Mouse (Mus musculus): ENCODE results near the gene Slc9a6. TPM values are rescaled to one million over a fixed set of nuclear protein-coding genes. Genes with fewer than 3 reads are reported as not detected.

The Slc9a6 gene
- polyA plus RNA-seq (2016; fragmentation: Nextera tagmentation; extraction: Ambion mirVana): 31.1 and 31.2 TPM in 2 replicates

- Histone ChIP-seq H3K9me3 (no peaks in the 10 kb centered on the region), H3K4me1 (no peaks in the 10 kb centered on the region), H3K4me2 (replicated peaks) (peak within 1 kb of the TSS; percentile 61), H3K27ac (peak within 1 kb of the TSS; percentile 37; the same call in 1 of the 2 replicates), H3K4me3 (peak within 1 kb of the TSS; percentile 53), H3K9ac (peak within 1 kb of the TSS; percentile 60), H3K27me3 (replicated peaks) (no peaks in the 10 kb centered on the region), H3K36me3 (no peaks in the 10 kb centered on the region)
- peak; percentile 97 for ATAC-seq (ENCODE audit: low FRiP score, low read depth)
- WGBS: 20% methylated on average over 28 of the region's 50 CpGs
These were observed at the start of gene Slc9a6 for GRCm38 (mm10) chrX:56609623-56610317. Slc9a6 (plus strand) TSS chrX:56609757.

DNA sequence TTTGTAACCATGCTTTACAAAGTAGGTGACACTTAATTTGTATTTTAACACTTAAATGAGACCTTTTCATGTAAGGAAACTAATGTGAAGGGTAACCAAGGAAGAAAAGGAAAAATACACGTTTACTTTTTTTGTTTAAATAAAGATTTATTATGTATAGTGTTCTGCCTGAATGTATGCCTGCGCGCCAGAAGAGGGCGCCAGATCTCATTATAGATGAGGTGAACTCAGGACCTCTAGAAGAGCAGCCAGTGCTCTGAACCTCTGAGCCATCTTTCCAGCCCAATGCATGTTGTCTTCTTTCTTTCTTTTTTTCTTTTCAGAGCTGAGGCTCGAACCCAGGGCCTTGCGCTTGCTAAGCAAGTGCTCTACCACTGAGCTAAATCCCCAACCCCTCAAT, 37.1 kb upstream of the Slc9a6 start:
- 24% methylated on average over 6 of the region's 6 CpGs for WGBS
- Histone ChIP-seq H3K4me1 (no peaks in the 10 kb centered on the region), H3K36me3 (no peaks in the 10 kb centered on the region), H3K27me3 (replicated peaks) (no peaks in the 10 kb centered on the region), H3K9me3 (no peaks in the 10 kb centered on the region), H3K9ac (no peak overlapping the region), H3K4me3 (no peak overlapping the region), H3K4me2 (replicated peaks) (no peak overlapping the region), H3K27ac (no peak overlapping the region)
- ATAC-seq (ENCODE audit: low FRiP score, low read depth): no peak

GRCm38 (mm10) chrX:56578200-56578599, 31.4 kb upstream of the Slc9a6 start:
- H3K9me3 ChIP-seq: no peaks in the 10 kb centered on the region
- 79% methylated on average over 2 of the region's 2 CpGs for WGBS
- no peak for ATAC-seq (ENCODE audit: low FRiP score, low read depth)
- H3K27ac ChIP-seq: no peak overlapping the region
- H3K4me3 ChIP-seq: no peak overlapping the region
- H3K4me2 ChIP-seq (replicated peaks): no peak overlapping the region
- H3K4me1 ChIP-seq: no peaks in the 10 kb centered on the region
- no peaks in the 10 kb centered on the region for H3K27me3 ChIP-seq (replicated peaks)
- no peak overlapping the region for H3K9ac ChIP-seq
- no peaks in the 10 kb centered on the region for H3K36me3 ChIP-seq

DNA sequence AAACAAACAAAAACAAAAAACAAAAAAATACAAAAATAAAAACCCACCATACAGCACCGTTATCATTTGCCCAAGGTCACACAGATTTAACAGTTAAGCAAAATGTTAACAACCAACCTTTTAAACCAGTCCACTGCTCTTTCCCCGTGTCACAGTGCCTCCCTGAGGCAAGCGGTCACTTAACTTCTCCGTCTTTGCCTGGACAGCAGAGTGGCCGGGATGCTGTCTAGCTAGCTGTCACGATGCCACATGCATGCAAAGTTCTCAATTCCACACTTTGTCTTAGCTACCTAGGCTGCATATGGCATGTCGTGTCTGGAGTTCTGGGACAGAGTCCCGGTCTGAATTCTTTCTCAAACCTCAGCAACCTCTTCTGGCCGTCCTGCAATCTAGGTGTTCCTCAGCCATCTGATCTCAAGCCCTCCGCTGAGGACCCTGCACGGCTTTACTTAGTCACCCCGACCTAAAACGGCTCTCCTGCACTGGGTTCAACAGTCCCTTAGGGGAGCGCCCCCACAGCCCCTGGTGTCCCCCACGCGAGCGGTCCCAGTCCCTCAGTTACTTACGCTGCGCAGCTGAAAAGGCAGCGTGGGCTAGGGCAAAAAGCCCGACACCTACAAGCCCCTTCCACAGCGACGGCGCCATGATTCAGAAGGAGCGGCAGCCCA, 12.2 kb upstream of the Slc9a6 start:
- Histone ChIP-seq H3K36me3 (no peaks in the 10 kb centered on the region), H3K9ac (peak overlapping the region; percentile 67), H3K27me3 (replicated peaks) (no peaks in the 10 kb centered on the region), H3K4me2 (replicated peaks) (peak overlapping the region; percentile 58), H3K4me1 (peaks cover 3% of the 10 kb centered on the region; the same call in 1 of the 2 replicates), H3K4me3 (peak overlapping the region; percentile 58), H3K9me3 (no peaks in the 10 kb centered on the region), H3K27ac (no peak overlapping the region)
- peak; percentile 75 for ATAC-seq (ENCODE audit: low FRiP score, low read depth)
- WGBS: 15% methylated on average over 25 of the region's 25 CpGs

- WGBS: 14% methylated on average over 41 of the region's 44 CpGs
- peak; percentile 97 for ATAC-seq (ENCODE audit: low FRiP score, low read depth)
- Histone ChIP-seq H3K4me1 (peaks cover 3% of the 10 kb centered on the region; the same call in 1 of the 2 replicates), H3K27me3 (replicated peaks) (no peaks in the 10 kb centered on the region), H3K4me3 (peak within 1 kb of the TSS; percentile 58), H3K4me2 (replicated peaks) (peak within 1 kb of the TSS; percentile 58), H3K9ac (peak within 1 kb of the TSS; percentile 67), H3K9me3 (no peaks in the 10 kb centered on the region), H3K27ac (no peak within 1 kb of the TSS), H3K36me3 (no peaks in the 10 kb centered on the region)
These were observed 11.5 kb upstream of the Slc9a6 start, which contains the start of gene Mmgt1 for GRCm38 (mm10) chrX:56597887-56598640. Mmgt1 (minus strand) TSS chrX:56598069.

DNA sequence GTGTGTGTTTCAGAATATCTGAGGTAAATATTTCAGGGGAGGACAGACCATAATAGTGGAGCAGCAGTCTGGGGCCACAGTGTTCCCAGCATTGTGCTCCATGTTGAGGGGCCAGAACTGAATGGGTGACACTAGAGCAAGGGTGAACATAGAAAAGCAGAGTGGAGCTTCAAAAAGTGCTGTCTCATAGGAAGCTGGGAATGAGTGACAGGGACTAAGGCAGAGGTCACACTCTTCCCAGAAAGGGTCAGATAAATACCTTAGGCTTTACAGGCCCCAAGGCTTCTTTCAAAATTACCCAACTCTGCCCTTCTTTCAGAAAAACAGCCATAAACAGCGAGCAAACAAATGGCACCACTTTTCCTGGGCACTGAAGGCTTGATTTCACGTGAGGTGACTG, 3.0 kb upstream of the Slc9a6 start:
- Histone ChIP-seq H3K9ac (no peak overlapping the region), H3K4me1 (no peaks in the 10 kb centered on the region), H3K9me3 (no peaks in the 10 kb centered on the region), H3K4me2 (replicated peaks) (no peak overlapping the region), H3K4me3 (no peak overlapping the region), H3K36me3 (no peaks in the 10 kb centered on the region), H3K27me3 (replicated peaks) (no peaks in the 10 kb centered on the region), H3K27ac (no peak overlapping the region)
- whole genome bisulfite sequencing: 68% methylated on average over 2 of the region's 2 CpGs
- no peak for ATAC-seq (ENCODE audit: low FRiP score, low read depth)

DNA sequence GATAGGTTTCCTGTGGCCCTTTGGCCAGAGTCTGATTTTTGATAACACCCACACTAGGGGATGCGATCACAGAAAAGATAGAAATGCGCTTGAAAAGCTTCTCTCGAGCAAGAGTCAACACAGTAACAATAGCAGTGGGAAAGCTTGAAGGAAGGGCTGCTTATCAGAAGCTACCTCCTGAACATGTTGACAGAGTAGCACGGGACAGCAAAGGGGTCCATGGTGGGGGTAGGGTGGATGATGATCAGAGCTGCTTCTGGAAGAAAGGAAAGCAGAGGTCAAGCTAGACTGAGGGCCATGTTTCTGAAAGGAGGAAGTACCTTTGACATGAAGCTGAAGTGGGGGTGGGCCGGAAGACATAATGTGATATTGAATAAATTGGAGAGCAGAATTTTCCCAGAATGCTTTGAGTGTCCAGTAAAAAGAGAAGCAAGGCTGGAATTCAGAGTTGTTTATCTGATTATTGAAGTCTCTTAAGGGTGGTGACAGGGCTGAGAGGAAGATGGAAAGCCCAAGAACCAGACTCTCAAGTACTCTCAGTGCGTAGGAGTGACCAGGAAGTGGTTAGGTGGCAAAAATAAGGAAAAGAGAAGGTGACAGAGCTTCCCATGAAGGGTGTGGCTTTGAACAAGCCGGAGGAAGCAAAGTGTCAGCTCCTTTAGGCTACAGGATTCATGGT, 2.4 kb upstream of the Slc9a6 start:
- no peak overlapping the region for H3K4me3 ChIP-seq
- H3K9ac ChIP-seq: no peak overlapping the region
- ATAC-seq (ENCODE audit: low FRiP score, low read depth): no peak
- WGBS: 82% methylated on average over 7 of the region's 7 CpGs
- no peak overlapping the region for H3K4me2 ChIP-seq (replicated peaks)
- H3K9me3 ChIP-seq: no peaks in the 10 kb centered on the region
- no peak overlapping the region for H3K27ac ChIP-seq
- no peaks in the 10 kb centered on the region for H3K27me3 ChIP-seq (replicated peaks)
- no peaks in the 10 kb centered on the region for H3K4me1 ChIP-seq
- H3K36me3 ChIP-seq: no peaks in the 10 kb centered on the region

- H3K4me2 ChIP-seq (replicated peaks): peak overlapping the region; percentile 61
- ATAC-seq (ENCODE audit: low FRiP score, low read depth): peak; percentile 48; the same call in 1 of the 2 replicates
- H3K36me3 ChIP-seq: no peaks in the 10 kb centered on the region
- WGBS: 25% methylated on average over 7 of the region's 7 CpGs
- 0 out of 2 replicates have a peak overlapping the region, but pooled peaks have one; percentile 13 for H3K9ac ChIP-seq
- no peak overlapping the region for H3K27ac ChIP-seq
- no peaks in the 10 kb centered on the region for H3K27me3 ChIP-seq (replicated peaks)
- H3K4me3 ChIP-seq: peak overlapping the region; percentile 53; the same call in 1 of the 2 replicates
- no peaks in the 10 kb centered on the region for H3K4me1 ChIP-seq
- H3K9me3 ChIP-seq: no peaks in the 10 kb centered on the region
These were observed 303 bp upstream of the Slc9a6 start for GRCm38 (mm10) chrX:56609285-56609622.

- Histone ChIP-seq H3K4me1 (no peaks in the 10 kb centered on the region), H3K9me3 (no peaks in the 10 kb centered on the region), H3K4me3 (peak overlapping the region; percentile 53), H3K27ac (no peak overlapping the region), H3K9ac (peak overlapping the region; percentile 60), H3K36me3 (no peaks in the 10 kb centered on the region), H3K27me3 (replicated peaks) (no peaks in the 10 kb centered on the region), H3K4me2 (replicated peaks) (peak overlapping the region; percentile 61)
- peak; percentile 61 for ATAC-seq (ENCODE audit: low FRiP score, low read depth)
- 20% methylated on average over 13 of the region's 13 CpGs for whole genome bisulfite sequencing
These were observed 749 bp downstream of the Slc9a6 start for GRCm38 (mm10) chrX:56610318-56610694.

DNA sequence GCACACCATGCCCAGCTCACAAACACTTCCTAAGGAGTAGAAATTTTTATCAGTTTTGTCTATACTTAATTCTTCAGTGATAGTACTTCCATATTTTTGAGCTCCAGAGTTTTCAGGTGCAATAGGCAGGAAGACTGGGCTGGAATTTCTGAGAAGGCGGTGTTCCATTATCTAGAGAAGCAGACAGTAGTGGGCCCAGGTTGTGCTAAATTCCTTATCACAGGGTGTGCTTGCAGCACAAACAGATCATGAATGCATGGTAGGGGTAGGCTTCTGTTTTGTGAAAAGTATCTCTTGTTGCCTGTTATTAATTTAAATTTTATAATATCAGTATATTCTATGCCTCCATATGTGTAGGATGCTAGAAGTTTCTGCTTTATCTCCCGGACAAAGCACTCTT, 5.7 kb downstream of the Slc9a6 start:
- Histone ChIP-seq H3K36me3 (no peaks in the 10 kb centered on the region), H3K27ac (no peak overlapping the region), H3K4me1 (no peaks in the 10 kb centered on the region), H3K27me3 (replicated peaks) (no peaks in the 10 kb centered on the region), H3K4me2 (replicated peaks) (no peak overlapping the region), H3K9me3 (no peaks in the 10 kb centered on the region), H3K4me3 (no peak overlapping the region), H3K9ac (no peak overlapping the region)
- WGBS: 87% methylated on average over 2 of the region's 2 CpGs
- no peak for ATAC-seq (ENCODE audit: low FRiP score, low read depth)

- Histone ChIP-seq H3K27me3 (replicated peaks) (no peaks in the 10 kb centered on the region), H3K9ac (no peak overlapping the region), H3K4me3 (no peak overlapping the region), H3K4me1 (no peaks in the 10 kb centered on the region), H3K27ac (no peak overlapping the region), H3K9me3 (no peaks in the 10 kb centered on the region), H3K36me3 (no peaks in the 10 kb centered on the region; the same call in 1 of the 2 replicates), H3K4me2 (replicated peaks) (no peak overlapping the region)
- 90% methylated on average over 5 of the region's 5 CpGs for WGBS
- no peak for ATAC-seq (ENCODE audit: low FRiP score, low read depth)
These were observed 26.6 kb downstream of the Slc9a6 start for GRCm38 (mm10) chrX:56636185-56636584.

DNA sequence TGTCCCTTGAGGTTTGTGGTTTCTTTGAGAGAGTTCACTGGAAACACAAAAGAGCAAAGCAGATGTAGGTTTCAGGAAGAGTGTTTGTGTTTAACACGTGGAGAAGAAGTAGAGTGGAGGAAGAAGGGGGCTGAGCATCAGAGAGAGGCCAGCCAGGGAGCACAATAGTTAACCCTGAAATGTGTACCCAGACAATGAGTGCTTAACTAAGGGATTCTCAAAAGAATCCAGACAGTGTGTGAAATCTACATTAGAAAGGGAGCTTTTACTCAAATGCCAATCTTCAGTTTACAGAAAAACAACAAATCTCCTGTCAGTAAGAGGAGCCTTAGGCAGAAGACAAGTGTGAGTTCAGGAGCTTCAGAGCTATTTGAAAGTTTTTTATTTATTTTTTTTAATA, 30.5 kb downstream of the Slc9a6 start:
- H3K9ac ChIP-seq: no peak overlapping the region

More for the DNA sequence above, 30.5 kb downstream of the Slc9a6 start:
- ATAC-seq (ENCODE audit: low FRiP score, low read depth): no peak
- H3K27ac ChIP-seq: no peak overlapping the region
- H3K4me2 ChIP-seq (replicated peaks): no peak overlapping the region
- H3K4me1 ChIP-seq: no peaks in the 10 kb centered on the region
- no peaks in the 10 kb centered on the region for H3K9me3 ChIP-seq
- no peaks in the 10 kb centered on the region; the same call in 1 of the 2 replicates for H3K36me3 ChIP-seq
- no peaks in the 10 kb centered on the region for H3K27me3 ChIP-seq (replicated peaks)
- H3K4me3 ChIP-seq: no peak overlapping the region
- 3% methylated on average over 1 of the region's 1 CpGs for WGBS

All from neural tube, embryonic 12.5 days (tissue).